Mouse (Mus musculus) activated CD4-positive, CD25-positive, alpha-beta regulatory T cell (primary cell): ENCODE measurements around the gene 2210016L21Rik. TPM values are rescaled to one million over a fixed set of nuclear protein-coding genes. Genes with fewer than 3 reads are reported as not detected.

Experiments used
- polyA plus RNA-seq, 2 experiments: library from polyadenylated mRNA; unstranded; fragments of 100-300 nt; shearing (Covaris generic); gene quantifications; one replicate each; pipeline ENCODE4 v1.2.1; 2017

2210016L21Rik gene
- 10 to 100 TPM; 44.6 to 56.6 TPM for polyA plus RNA-seq

DNA sequence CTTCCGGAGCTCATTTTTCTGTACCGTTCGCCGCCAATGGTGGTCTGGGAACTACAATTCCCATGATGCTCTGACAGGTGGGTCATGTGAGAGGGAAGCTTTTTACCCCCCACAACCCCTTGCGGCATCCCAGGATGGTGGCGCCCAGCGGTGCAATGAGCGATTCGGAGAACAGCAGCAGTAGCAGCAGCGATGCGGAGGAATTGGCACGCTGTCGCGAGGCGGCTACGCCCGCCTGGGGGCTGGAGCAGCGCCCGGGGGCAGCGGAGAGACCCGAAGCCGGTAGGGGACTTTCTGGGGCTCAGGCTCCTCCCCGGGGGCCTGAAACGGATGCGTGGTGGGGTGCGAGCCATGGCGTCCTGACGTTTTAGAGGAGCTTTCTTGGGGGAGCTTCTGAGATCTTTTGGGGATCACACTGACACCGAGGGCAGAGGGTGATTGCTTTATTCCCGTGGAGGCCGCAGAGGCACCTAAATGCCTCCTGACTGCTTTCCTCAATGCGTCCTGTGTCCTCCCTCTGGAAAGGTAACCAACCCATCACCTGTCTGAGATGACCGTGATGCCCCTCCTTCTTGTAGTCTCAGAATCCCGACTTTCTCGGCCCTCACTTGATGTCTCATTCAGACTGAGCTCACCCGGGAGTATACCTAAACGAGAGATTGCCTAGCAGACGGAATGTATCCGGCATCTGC lies at the start of gene 2210016L21Rik:
2210016L21Rik (plus strand) TSS at position 85 of the 692 bp plus-strand sequence.

DNA sequence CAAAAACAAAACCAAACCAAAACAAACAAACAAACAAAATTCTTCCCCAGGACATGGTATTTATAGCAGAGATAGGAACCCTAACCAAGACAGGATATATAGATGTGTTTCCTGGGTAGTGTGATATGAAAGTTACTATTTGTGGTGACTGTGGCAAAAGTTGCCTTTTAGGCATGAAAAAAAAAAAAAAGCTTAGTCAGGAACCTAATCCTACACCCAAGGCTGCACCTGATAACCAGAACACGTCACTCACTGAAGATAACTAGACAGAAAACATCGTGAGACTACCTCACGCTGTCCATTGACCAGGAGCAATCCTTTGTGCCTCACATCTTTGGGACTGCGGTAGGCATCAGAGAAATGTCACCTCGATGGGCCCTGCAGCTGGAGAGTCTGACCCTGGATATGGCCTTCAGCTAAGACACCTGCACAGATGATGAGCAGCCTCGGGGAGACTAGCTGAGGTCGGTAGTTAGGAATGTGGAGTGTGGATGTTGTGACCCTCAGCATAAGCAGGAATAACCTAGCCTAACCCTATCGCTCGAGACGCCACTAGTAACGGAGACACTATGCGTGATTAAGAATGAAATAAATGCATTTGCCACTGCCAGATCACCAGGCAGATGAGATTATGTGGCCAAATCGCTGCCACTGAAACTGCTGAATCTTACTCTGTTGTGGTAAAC lies 45.1 kb upstream of the 2210016L21Rik start, which contains the start of gene Oasl2:
Oasl2 (plus strand) TSS at position 249 of the 686 bp plus-strand sequence.

GRCm38 (mm10) chr5:114922998-114923473 lies 18.9 kb upstream of the 2210016L21Rik start, which contains the start of gene Oasl1:
Oasl1 (plus strand) TSS chr5:114923240.

GRCm38 (mm10) chr5:114970824-114971227 lies 28.9 kb downstream of the 2210016L21Rik start, which contains the start of gene Hnf1a:
Hnf1a (minus strand) TSS chr5:114971094.

Other genes starting within 250 kb of the 2210016L21Rik start
- gene Tchp, start 234.4 kb upstream of the 2210016L21Rik start, polyA plus RNA-seq: 10 to 100 TPM; 14.8 to 20.0 TPM
- 100 to 1,000 TPM; 115 to 179 TPM for gene Ankrd13a, start 167.5 kb upstream of the 2210016L21Rik start, polyA plus RNA-seq
- gene Git2, start 166.6 kb upstream of the 2210016L21Rik start, polyA plus RNA-seq: 100 to 1,000 TPM; 122 to 142 TPM
- gene 1500011B03Rik, start 118.7 kb upstream of the 2210016L21Rik start, polyA plus RNA-seq: 100 to 1,000 TPM in 1 of 2 experiments, 10 to 100 TPM in 1; 75.6 to 188 TPM
- gene 4930519G04Rik, start 88.5 kb upstream of the 2210016L21Rik start, polyA plus RNA-seq: under 1 TPM in 1 of 2 experiments, not detected in 1; 0.22 TPM
- gene Gm9936, start 83.5 kb upstream of the 2210016L21Rik start, polyA plus RNA-seq: under 1 TPM in 1 of 2 experiments, not detected in 1; 0.48 TPM
- 10 to 100 TPM; 14.1 to 19.6 TPM for gene Oasl2, start 45.2 kb upstream of the 2210016L21Rik start, polyA plus RNA-seq
- gene Oasl1, start 18.9 kb upstream of the 2210016L21Rik start, polyA plus RNA-seq: 1 to 10 TPM; 1.9 to 6.5 TPM
- under 1 TPM; 0.05 to 0.06 TPM for gene Hnf1a, start 28.9 kb downstream of the 2210016L21Rik start, polyA plus RNA-seq
- 10 to 100 TPM; 55.5 to 58.1 TPM for gene Sppl3, start 69.0 kb downstream of the 2210016L21Rik start, polyA plus RNA-seq
- not detected for gene Gm10401, start 156.1 kb downstream of the 2210016L21Rik start, polyA plus RNA-seq
- 10 to 100 TPM; 43.3 to 48.4 TPM for gene Acads, start 177.2 kb downstream of the 2210016L21Rik start, polyA plus RNA-seq
- gene Unc119b, start 192.8 kb downstream of the 2210016L21Rik start, polyA plus RNA-seq: 10 to 100 TPM; 50.5 to 65.3 TPM
- 10 to 100 TPM; 52.9 to 86.0 TPM for gene Mlec, start 216.0 kb downstream of the 2210016L21Rik start, polyA plus RNA-seq